21 mouse cellular contexts compared by ENCODE assay signal in genomic region chr9:78372827-78373504, GRCm38 (mm10). TPM values are rescaled to one million over a fixed set of nuclear protein-coding genes. Genes with fewer than 3 reads are reported as not detected.
"Had no signal": no experiment of that assay in that cellular context is flagged by ENCODE, and none has a peak within 500 bp of the region (broad histone marks: within the 10 kb centered on the region; RNA-seq: fewer than 3 reads in every experiment).

No protein-coding gene starts in this region.

- DNase-seq: kidney, adult 11 months; kidney, adult 8-10 months; kidney, postnatal 14 days; kidney, postnatal 4 days; layer of hippocampus, adult 9-11 months; liver, postnatal 0 days; lung, embryonic 14.5 days; lung, postnatal 14 days; right cerebral cortex, adult 18-20 months; right cerebral cortex, postnatal 14 days; right cerebral cortex, postnatal 4 days; thymus, adult 2 months; thymus, postnatal 14 days; thymus, postnatal 4 days had no signal

- ATAC-seq: liver, postnatal 0 days; midbrain, embryonic 13.5 days; midbrain, embryonic 16.5 days had no signal

RNA-seq across cellular contexts. Expression of gene Dppa5a, which starts 5.0 kb away (rescaled TPM):
- total RNA-seq: layer of hippocampus, adult 18-20 months; layer of hippocampus, postnatal 25 days; left cerebral cortex, adult 18-20 months; left cerebral cortex, postnatal 25 days; liver, adult 2 months had no signal

RNA-seq across cellular contexts. Expression of gene Ooep, which starts 5.6 kb away (rescaled TPM):
- total RNA-seq: layer of hippocampus, adult 18-20 months; layer of hippocampus, postnatal 25 days; left cerebral cortex, adult 18-20 months; liver, adult 2 months had no signal

RNA-seq across cellular contexts. Expression of gene Gsta2, which starts 17.4 kb away (rescaled TPM):
- total RNA-seq: layer of hippocampus, adult 18-20 months; layer of hippocampus, postnatal 25 days had no signal

RNA-seq across cellular contexts. Expression of gene Ddx43, which starts 22.6 kb away (rescaled TPM):
- total RNA-seq: layer of hippocampus, adult 18-20 months; left cerebral cortex, adult 18-20 months had no signal

RNA-seq across cellular contexts. Expression of gene Omt2b, which starts 45.6 kb away (rescaled TPM):
- total RNA-seq: layer of hippocampus, adult 18-20 months; layer of hippocampus, postnatal 25 days; left cerebral cortex, adult 18-20 months; left cerebral cortex, postnatal 25 days; liver, adult 2 months had no signal
